Mouse (Mus musculus) CH12.LX (cell line): Measurements from ENCODE around the gene Zfp664. TPM values are rescaled to one million over a fixed set of nuclear protein-coding genes. Genes with fewer than 3 reads are reported as not detected.

ENCODE experiments used
- DNase-seq: peaks from one replicate; pipeline ENCODE4 v3.0.0-alpha.2; 2013; ENCODE audit errors: extremely low read depth
- H3K27ac ChIP-seq: 2 replicates; pipeline ENCODE4 v1.5.1; 2012; ENCODE audit warnings: low read depth, mild to moderate bottlenecking, control low read depth, moderate library complexity; ENCODE audit not compliant: insufficient read depth
- H3K27me3 ChIP-seq: replicated peaks from 2 replicates; pipeline ENCODE3; 2012; ENCODE audit warnings: inconsistent platforms
- H3K36me3 ChIP-seq, 2 experiments: replicated peaks in 1 of 2; 2 replicates each; pipeline versions ENCODE3 to v1.6.1; 2012; ENCODE audit warnings: inconsistent platforms in 1 of 2, low read length in 1 of 2, mild to moderate bottlenecking in 1 of 2, mixed read lengths in 1 of 2, moderate library complexity in 1 of 2; ENCODE audit not compliant: control insufficient read depth in 1 of 2, insufficient read depth in 1 of 2
- H3K4me1 ChIP-seq, 2 experiments: 2 replicates each; pipeline ENCODE4 v1.6.1; 2012; ENCODE audit warnings: inconsistent platforms in 1 of 2, moderate library complexity in 1 of 2; ENCODE audit not compliant: insufficient read depth in 2 of 2, control insufficient read depth in 1 of 2
- H3K4me2 ChIP-seq: 2 replicates; pipeline ENCODE4 v1.6.1; 2012; ENCODE audit warnings: low read depth, mild to moderate bottlenecking, control low read depth; ENCODE audit not compliant: poor library complexity, insufficient read depth, severe bottlenecking
- H3K4me3 ChIP-seq, 3 experiments: fragments of 150-350 bp in 1 of 3; sonication (generic) in 1 of 3; replicated peaks in 1 of 3; 2 replicates each; pipeline versions ENCODE3 to v1.5.1; 2011 to 2012; ENCODE audit warnings: low read depth in 2 of 3, low read length in 2 of 3, mild to moderate bottlenecking in 2 of 3, moderate library complexity in 2 of 3, control low read depth in 1 of 3, improper control_type of control experiment in 1 of 3, inconsistent platforms in 1 of 3, mixed read lengths in 1 of 3; ENCODE audit not compliant: poor library complexity in 1 of 3
- H3K79me2 ChIP-seq: replicated peaks from 2 replicates; pipeline ENCODE4 v1.6.1; 2012; ENCODE audit warnings: mild to moderate bottlenecking, moderate library complexity; ENCODE audit not compliant: control insufficient read depth, poor library complexity, insufficient read depth, severe bottlenecking; ENCODE audit errors: extremely low read depth
- H3K9ac ChIP-seq: 2 replicates; pipeline ENCODE4 v1.6.1; 2012; ENCODE audit warnings: low read depth, mild to moderate bottlenecking, control low read depth, moderate library complexity; ENCODE audit not compliant: insufficient read depth
- H3K9me3 ChIP-seq: replicated peaks from 2 replicates; pipeline ENCODE3; 2012; ENCODE audit warnings: low read length, inconsistent platforms, mixed read lengths
- CHD1 ChIP-seq: IDR thresholded peaks from 2 replicates; pipeline ENCODE4 v1.6.1; 2012; ENCODE audit warnings: low read depth, low read length, improper control_type of control experiment, inconsistent platforms
- HCFC1 ChIP-seq: IDR thresholded peaks from 2 replicates; pipeline ENCODE4 v1.6.1; 2012; ENCODE audit warnings: low read depth, mild to moderate bottlenecking, inconsistent platforms, low read length, improper control_type of control experiment
- JUND ChIP-seq: conservative IDR thresholded peaks from 2 replicates; pipeline ENCODE4 v1.6.1; 2011; ENCODE audit warnings: low read depth, low read length, improper control_type of control experiment
- MEF2A ChIP-seq: IDR thresholded peaks from 2 replicates; pipeline ENCODE4 v1.6.1; 2014; ENCODE audit warnings: low read depth, mild to moderate bottlenecking, inconsistent platforms, low read length, improper control_type of control experiment, borderline replicate concordance
- PAX5 ChIP-seq: IDR thresholded peaks from 2 replicates; pipeline ENCODE4 v1.6.1; 2012; ENCODE audit warnings: low read length, inconsistent platforms, mixed read lengths
- POLR2A ChIP-seq: IDR thresholded peaks from 2 replicates; pipeline ENCODE4 v1.6.1; 2011; ENCODE audit warnings: low read depth, mild to moderate bottlenecking, improper control_type of control experiment, low read length
- RAD21 ChIP-seq: IDR thresholded peaks from 2 replicates; pipeline ENCODE4 v1.6.1; 2011; ENCODE audit warnings: low read depth, mild to moderate bottlenecking, low read length, improper control_type of control experiment, moderate library complexity
- SIN3A ChIP-seq: IDR thresholded peaks from 2 replicates; pipeline ENCODE4 v1.6.1; 2012; ENCODE audit warnings: low read length, improper control_type of control experiment, inconsistent platforms
- TBP ChIP-seq: conservative IDR thresholded peaks from 2 replicates; pipeline ENCODE4 v1.6.1; 2011; ENCODE audit warnings: low read depth, low read length, improper control_type of control experiment
- TCF12 ChIP-seq: IDR thresholded peaks from 2 replicates; pipeline ENCODE4 v1.6.1; 2014; ENCODE audit warnings: low read depth, mild to moderate bottlenecking, inconsistent platforms, low read length, improper control_type of control experiment
- USF1 ChIP-seq: IDR thresholded peaks from 2 replicates; pipeline ENCODE4 v1.6.1; 2014; ENCODE audit warnings: low read depth, mild to moderate bottlenecking, inconsistent platforms, low read length, improper control_type of control experiment
- USF2 ChIP-seq: conservative IDR thresholded peaks from 2 replicates; pipeline ENCODE4 v1.6.1; 2011; ENCODE audit warnings: low read depth, low read length, improper control_type of control experiment
- ZMIZ1 ChIP-seq: IDR thresholded peaks from 2 replicates; pipeline ENCODE4 v1.6.1; 2012; ENCODE audit warnings: low read depth, mild to moderate bottlenecking, inconsistent platforms, low read length, improper control_type of control experiment
- dilution Hi-C: fragments of 300-500 bp; cut with MboI; formaldehyde crosslinking; loops from 2 replicates; pipeline ENCODE4 v1.14.3; 2020; ENCODE audit warnings: low sequenced_read_pairs; ENCODE audit not compliant: extremely low pct_unique_long_range_greater_than_20kb, extremely low pct_ligation_motif_present
- in situ Hi-C: fragments of 300-500 bp; cut with MboI; formaldehyde crosslinking; loops from 3 replicates; pipeline ENCODE4 v1.14.3; 2019; ENCODE audit warnings: low sequenced_read_pairs, low pct_ligation_motif_present, low pct_unique_long_range_greater_than_20kb, mixed read lengths
- polyA plus RNA-seq: library from polyadenylated mRNA; unstranded; fragments of >175 nt; gene quantifications from 2 replicates; pipeline ENCODE4 v1.2.1, GENCODE M21; 2012; ENCODE audit warnings: low read depth; ENCODE audit not compliant: insufficient read length
- total RNA-seq, 2 experiments: library from RNA; depleted of rRNA; stranded (reverse); fragments of 300-350 nt in 1 of 2; fragments of >200 nt in 1 of 2; gene quantifications; 2 replicates each; pipeline ENCODE4 v1.2.3; 2012 to 2014

Zfp664 gene
- total and polyA plus RNA-seq, 3 experiments: 7.4 to 14.3 (median 12.3) TPM

- H3K4me2 ChIP-seq: no peak overlapping the region
- H3K4me1 ChIP-seq: no peaks in the 10 kb centered on the region; a peak in 1 of 4 replicates
- no peaks in the 10 kb centered on the region for H3K9me3 ChIP-seq
- dilution Hi-C loops: no loop called here
- TF ChIP-seq PAX5: no peak
- TF ChIP-seq HCFC1: no peak
- TF ChIP-seq USF1: no peak
- TF ChIP-seq, all 38 proteins: peak for 0
- Histone ChIP-seq H3K9ac (no peak overlapping the region), H3K36me3 (no peaks in the 10 kb centered on the region), H3K27me3 (no peaks in the 10 kb centered on the region), H3K27ac (no peak overlapping the region), H3K4me3 (no peak overlapping the region), H3K79me2 (no peaks in the 10 kb centered on the region)
- in situ Hi-C loops: no loop called here
- no peak for DNase-seq
Observed at GRCm38 (mm10) chr5:124844929-124845328, 17.6 kb upstream of the Zfp664 start.

GRCm38 (mm10) chr5:124847014-124847413 lies 15.5 kb upstream of the Zfp664 start:
- H3K4me1 ChIP-seq: no peaks in the 10 kb centered on the region; a peak in 1 of 4 replicates
- in situ Hi-C loops: no loop called here
- no peaks in the 10 kb centered on the region for H3K27me3 ChIP-seq
- no peak overlapping the region for H3K27ac ChIP-seq
- no peaks in the 10 kb centered on the region for H3K9me3 ChIP-seq
- no peak overlapping the region for H3K4me2 ChIP-seq
- H3K36me3 ChIP-seq: no peaks in the 10 kb centered on the region
- TF ChIP-seq RAD21: no peak
- no peak for TF ChIP-seq MEF2A
- TF ChIP-seq CHD1: no peak
- no peak for TF ChIP-seq SIN3A
- no peak for TF ChIP-seq ZMIZ1
- TF ChIP-seq JUND: no peak
- TF ChIP-seq TBP: no peak
- TF ChIP-seq POLR2A: no peak
- TF ChIP-seq, all 38 proteins: peak for 0
- Histone ChIP-seq H3K9ac (no peak overlapping the region), H3K4me3 (no peak overlapping the region), H3K79me2 (no peaks in the 10 kb centered on the region)
- DNase-seq: no peak
- dilution Hi-C loops: no loop called here

DNA sequence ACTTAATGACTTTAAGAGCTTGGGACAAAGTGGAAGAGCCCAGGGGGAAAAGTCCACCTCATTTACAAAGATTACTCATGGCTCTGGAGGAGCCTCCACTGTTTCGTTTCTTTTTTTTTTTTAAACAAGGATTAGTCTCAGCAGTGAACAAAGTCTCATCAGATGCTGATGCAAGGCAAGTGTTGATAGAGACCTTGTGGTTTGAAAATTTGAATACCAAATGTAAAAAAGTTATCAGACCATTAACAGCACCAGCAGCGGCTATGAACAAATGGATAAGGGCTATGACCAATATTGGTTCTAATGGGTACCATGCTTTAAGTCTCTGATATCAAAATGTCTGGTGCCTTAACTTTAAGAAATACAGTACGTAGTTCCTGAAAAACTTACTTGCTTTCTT lies 13.5 kb upstream of the Zfp664 start:
- no peaks in the 10 kb centered on the region for H3K79me2 ChIP-seq
- dilution Hi-C loops (no loop called here), in situ Hi-C loops (no loop called here)
- no peak overlapping the region for H3K4me2 ChIP-seq
- no peaks in the 10 kb centered on the region for H3K9me3 ChIP-seq
- H3K27me3 ChIP-seq: no peaks in the 10 kb centered on the region
- no peak for TF ChIP-seq TCF12
- no peak for TF ChIP-seq POLR2A
- TF ChIP-seq USF2: no peak
- no peak for DNase-seq
- H3K36me3 ChIP-seq: no peaks in the 10 kb centered on the region
- H3K27ac ChIP-seq: no peak overlapping the region
- H3K4me1 ChIP-seq: no peaks in the 10 kb centered on the region
- H3K4me3 ChIP-seq: no peak overlapping the region
- no peak overlapping the region for H3K9ac ChIP-seq
